Mouse (Mus musculus): ENCODE results near the gene Chn2. TPM values are rescaled to one million over a fixed set of nuclear protein-coding genes. Genes with fewer than 3 reads are reported as not detected.
A peak's percentile ranks its signal among the peaks of the same experiment; 100 is the strongest.

Chn2 gene
- total and polyA plus RNA-seq, 3 experiments = not detected

GRCm38 (mm10) chr6:54280248-54280647, 240.9 kb downstream of the Chn2 start:
- dilution Hi-C loops (cut with MboI; ENCODE audit: extremely low pct_ligation_motif_present, extremely low pct_unique_long_range_greater_than_20kb, low sequenced_read_pairs) (no loop called here), in situ Hi-C loops (cut with MboI; ENCODE audit: low pct_ligation_motif_present, low pct_unique_long_range_greater_than_20kb, low sequenced_read_pairs) (no loop called here)
- H3K27ac ChIP-seq (ENCODE audit: insufficient read depth, low read depth) = no peak overlapping the region
- no peaks in the 10 kb centered on the region for H3K79me2 ChIP-seq (replicated peaks; ENCODE audit: control insufficient read depth, extremely low read depth, insufficient read depth, poor library complexity, severe bottlenecking)
- no peaks in the 10 kb centered on the region for H3K36me3 ChIP-seq (replicated peaks in 1 of 2; ENCODE audit: control insufficient read depth in 1 of 2, insufficient read depth in 1 of 2, low read length in 1 of 2)
- no peak overlapping the region for H3K4me2 ChIP-seq (ENCODE audit: insufficient read depth, low read depth, poor library complexity, severe bottlenecking)
- TF ChIP-seq E2F4 (IDR thresholded peaks at IDR 0.05; ENCODE audit: insufficient replicate concordance, low read depth, low read length) (no peak), RCOR1 (conservative IDR thresholded peaks at IDR 0.05; ENCODE audit: low read depth, low read length) (no peak), ZMIZ1 (IDR thresholded peaks at IDR 0.05; ENCODE audit: low read depth, low read length) (no peak), IRF4 (IDR thresholded peaks at IDR 0.05; ENCODE audit: low read depth, low read length) (no peak), MEF2A (IDR thresholded peaks at IDR 0.05; ENCODE audit: borderline replicate concordance, low read depth, low read length) (no peak), UBTF (IDR thresholded peaks at IDR 0.05; ENCODE audit: low read depth, low read length) (no peak), ETS1 (conservative IDR thresholded peaks at IDR 0.05; ENCODE audit: low read depth, low read length) (no peak), JUN (IDR thresholded peaks at IDR 0.05; ENCODE audit: insufficient read depth, low read depth, low read length) (no peak), ELF1 (IDR thresholded peaks at IDR 0.05; ENCODE audit: low read depth, low read length) (no peak), GABPA (IDR thresholded peaks at IDR 0.05; ENCODE audit: insufficient replicate concordance, low read depth, low read length) (no peak), KAT2A (IDR thresholded peaks at IDR 0.05; ENCODE audit: insufficient replicate concordance, low read length) (no peak), CTCF (conservative IDR thresholded peaks at IDR 0.05 in 1 of 2, IDR thresholded peaks at IDR 0.05 in 1 of 2; ENCODE audit: low read depth in 2 of 2, low read length in 2 of 2) (no peak), RAD21 (IDR thresholded peaks at IDR 0.05; ENCODE audit: low read depth, low read length) (no peak), CHD1 (IDR thresholded peaks at IDR 0.05; ENCODE audit: low read depth, low read length) (no peak), USF2 (conservative IDR thresholded peaks at IDR 0.05; ENCODE audit: low read depth, low read length) (no peak), MAFK (IDR thresholded peaks at IDR 0.05; ENCODE audit: insufficient replicate concordance, low read length) (no peak)
- H3K27me3 ChIP-seq (replicated peaks) = no peaks in the 10 kb centered on the region
- peaks cover 3 to 12% of the 10 kb centered on the region in 2 experiments for H3K4me1 ChIP-seq (ENCODE audit: control insufficient read depth in 1 of 2, insufficient read depth in 2 of 2)
- no peak overlapping the region for H3K9ac ChIP-seq (ENCODE audit: insufficient read depth, low read depth)
- H3K9me3 ChIP-seq (replicated peaks; ENCODE audit: low read length) = no peaks in the 10 kb centered on the region
- no peak for DNase-seq (ENCODE audit: extremely low read depth)
- H3K4me3 ChIP-seq (replicated peaks in 1 of 3; ENCODE audit: low read depth in 2 of 3, low read length in 2 of 3, poor library complexity in 1 of 3) = no peak overlapping the region

DNA sequence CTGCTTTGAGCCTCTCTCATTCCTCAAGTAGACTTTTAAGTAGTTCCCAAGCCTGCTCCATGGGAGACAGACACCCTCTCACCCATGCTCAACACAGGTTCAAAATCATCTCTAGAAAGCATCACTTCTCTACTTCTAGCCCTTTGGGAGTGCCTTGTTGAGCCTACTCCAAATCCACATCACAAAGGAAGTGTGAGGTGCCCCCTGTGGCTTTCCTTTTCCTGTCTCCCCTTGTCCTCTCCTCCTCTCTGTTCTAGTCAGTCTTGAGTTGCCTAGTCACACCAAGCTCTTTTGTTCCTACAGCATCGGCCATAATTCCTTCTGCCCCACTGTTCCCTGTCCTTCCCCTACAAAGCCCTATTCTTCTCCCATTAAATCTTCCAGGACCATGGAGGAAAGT, 243.9 kb downstream of the Chn2 start:
- dilution Hi-C loops (cut with MboI; ENCODE audit: extremely low pct_ligation_motif_present, extremely low pct_unique_long_range_greater_than_20kb, low sequenced_read_pairs) = no loop called here
- Histone ChIP-seq H3K79me2 (replicated peaks; ENCODE audit: control insufficient read depth, extremely low read depth, insufficient read depth, poor library complexity, severe bottlenecking) (no peaks in the 10 kb centered on the region), H3K27ac (ENCODE audit: insufficient read depth, low read depth) (no peak overlapping the region), H3K4me2 (ENCODE audit: insufficient read depth, low read depth, poor library complexity, severe bottlenecking) (no peak overlapping the region), H3K4me3 (replicated peaks in 1 of 3; ENCODE audit: low read depth in 2 of 3, low read length in 2 of 3, poor library complexity in 1 of 3) (no peak overlapping the region), H3K36me3 (replicated peaks in 1 of 2; ENCODE audit: control insufficient read depth in 1 of 2, insufficient read depth in 1 of 2, low read length in 1 of 2) (no peaks in the 10 kb centered on the region), H3K9me3 (replicated peaks; ENCODE audit: low read length) (no peaks in the 10 kb centered on the region), H3K27me3 (replicated peaks) (no peaks in the 10 kb centered on the region), H3K9ac (ENCODE audit: insufficient read depth, low read depth) (no peak overlapping the region), H3K4me1 (ENCODE audit: control insufficient read depth in 1 of 2, insufficient read depth in 2 of 2) (peaks cover 3 to 12% of the 10 kb centered on the region in 2 experiments)
- DNase-seq (ENCODE audit: extremely low read depth) = peak; percentile 0
- TF ChIP-seq KAT2A (IDR thresholded peaks at IDR 0.05; ENCODE audit: insufficient replicate concordance, low read length) (no peak), ZNF384 (IDR thresholded peaks at IDR 0.05; ENCODE audit: low read depth, low read length) (no peak), PAX5 (IDR thresholded peaks at IDR 0.05; ENCODE audit: low read length) (no peak), ZC3H11A (IDR thresholded peaks at IDR 0.05; ENCODE audit: low read depth, low read length) (no peak), CTCF (conservative IDR thresholded peaks at IDR 0.05 in 1 of 2, IDR thresholded peaks at IDR 0.05 in 1 of 2; ENCODE audit: low read depth in 2 of 2, low read length in 2 of 2) (no peak), ETS1 (conservative IDR thresholded peaks at IDR 0.05; ENCODE audit: low read depth, low read length) (no peak), CHD2 (IDR thresholded peaks at IDR 0.05; ENCODE audit: low read length) (no peak), TBP (conservative IDR thresholded peaks at IDR 0.05; ENCODE audit: low read depth, low read length) (no peak), IRF4 (IDR thresholded peaks at IDR 0.05; ENCODE audit: low read depth, low read length) (no peak), E2F4 (IDR thresholded peaks at IDR 0.05; ENCODE audit: insufficient replicate concordance, low read depth, low read length) (no peak), NELFE (IDR thresholded peaks at IDR 0.05; ENCODE audit: low read depth, low read length) (no peak), ELF1 (IDR thresholded peaks at IDR 0.05; ENCODE audit: low read depth, low read length) (no peak), USF2 (conservative IDR thresholded peaks at IDR 0.05; ENCODE audit: low read depth, low read length) (no peak), MXI1 (IDR thresholded peaks at IDR 0.05; ENCODE audit: low read depth, low read length) (no peak), JUND (conservative IDR thresholded peaks at IDR 0.05; ENCODE audit: low read depth, low read length) (no peak), POLR2A (IDR thresholded peaks at IDR 0.05; ENCODE audit: low read depth, low read length) (no peak)
- in situ Hi-C loops (cut with MboI; ENCODE audit: low pct_ligation_motif_present, low pct_unique_long_range_greater_than_20kb, low sequenced_read_pairs) = no loop called here
